Mouse (Mus musculus) liver, embryonic 14.5 days (tissue): Measurements from ENCODE around the gene Maats1. TPM values are rescaled to one million over a fixed set of nuclear protein-coding genes. Genes with fewer than 3 reads are reported as not detected.

Experiments used
- ATAC-seq: fragments of 200-750 bp; cut with Nextera tagmentation; 2 replicates; pipeline ENCODE4 v1.8.0; 2017; ENCODE audit warnings: moderate number of reproducible peaks, mild to moderate bottlenecking, moderate library complexity; ENCODE audit not compliant: insufficient read depth
- DNase-seq, 3 experiments: peaks; one replicate each; pipeline ENCODE4 v3.0.0-alpha.2; 2012 to 2013; ENCODE audit warnings: low read depth in 3 of 3, low spot score in 3 of 3
- H3K27ac ChIP-seq: fragments of 300-500 bp; sonication (generic); 2 replicates; pipeline ENCODE4 v1.5.1; 2014; ENCODE audit warnings: moderate library complexity, mild to moderate bottlenecking, control low read depth, inconsistent platforms
- H3K27me3 ChIP-seq: fragments of 300-500 bp; sonication (generic); 2 replicates; pipeline ENCODE4 v1.6.1; 2014; ENCODE audit warnings: mild to moderate bottlenecking, low read length, moderate library complexity; ENCODE audit not compliant: control insufficient read depth, insufficient read depth
- H3K36me3 ChIP-seq: fragments of 300-500 bp; sonication (generic); replicated peaks from 2 replicates; pipeline ENCODE4 v1.6.1; 2014; ENCODE audit warnings: low read depth; ENCODE audit not compliant: control insufficient read depth, insufficient read depth
- H3K4me1 ChIP-seq, 2 experiments: fragments of 200-500 bp in 1 of 2; fragments of 300-500 bp in 1 of 2; sonication (generic) in 1 of 2; replicated peaks; 2 replicates each; pipeline ENCODE4 v1.6.1; 2012 to 2014; ENCODE audit warnings: antibody characterized with exemption in 1 of 2, inconsistent platforms in 1 of 2, low read length in 1 of 2; ENCODE audit not compliant: control insufficient read depth in 2 of 2, insufficient read depth in 2 of 2
- H3K4me2 ChIP-seq: fragments of 300-500 bp; sonication (generic); 2 replicates; pipeline ENCODE4 v1.6.1; 2014; ENCODE audit warnings: low read depth, mild to moderate bottlenecking, control low read depth, moderate library complexity
- H3K4me3 ChIP-seq, 2 experiments: fragments of 200-500 bp in 1 of 2; fragments of 300-500 bp in 1 of 2; sonication (generic) in 1 of 2; 2 replicates each; pipeline ENCODE4 v1.5.1; 2012 to 2014; ENCODE audit warnings: low read depth in 2 of 2, low read length in 2 of 2, mild to moderate bottlenecking in 2 of 2, control low read depth in 1 of 2, inconsistent platforms in 1 of 2, moderate library complexity in 1 of 2; ENCODE audit not compliant: insufficient read depth in 1 of 2
- H3K9ac ChIP-seq: fragments of 300-500 bp; sonication (generic); replicated peaks from 2 replicates; pipeline ENCODE4 v1.6.1; 2014; ENCODE audit warnings: mild to moderate bottlenecking, control low read depth, moderate library complexity
- H3K9me3 ChIP-seq: fragments of 300-500 bp; sonication (generic); 2 replicates; pipeline ENCODE4 v1.6.1; 2016; ENCODE audit warnings: low read length, mixed read lengths; ENCODE audit not compliant: control insufficient read depth
- CTCF ChIP-seq: IDR thresholded peaks from 2 replicates; pipeline ENCODE4 v1.5.1; 2016; ENCODE audit warnings: antibody characterized with exemption, low read depth, control low read depth
- EP300 ChIP-seq: IDR thresholded peaks from 2 replicates; pipeline ENCODE4 v1.6.1; 2016; ENCODE audit warnings: antibody characterized with exemption, low read depth
- WGBS: fragments of 180-500 bp; shearing (Covaris S2); extraction: QIAGEN DNeasy Blood & Tissue Kit; methylation state at CpG from one replicate; pipeline ENCODE4 v1.1.7; 2014; ENCODE audit not compliant: insufficient replicate concordance; 5-methylcytosine and 5-hydroxymethylcytosine counted together
- polyA plus RNA-seq, 2 experiments: library from polyadenylated mRNA; depleted of rRNA in 1 of 2; stranded (reverse) in 1 of 2; unstranded in 1 of 2; fragments of >200 nt; fragmentation: Nextera tagmentation in 1 of 2; extraction: Ambion mirVana in 1 of 2; gene quantifications; 2 replicates each; pipeline versions ENCODE4 v1.2.1 to v1.2.3; 2012 to 2014

The Maats1 gene
- polyA plus RNA-seq, 2 experiments: 0.01 TPM; not detected in 1

DNA sequence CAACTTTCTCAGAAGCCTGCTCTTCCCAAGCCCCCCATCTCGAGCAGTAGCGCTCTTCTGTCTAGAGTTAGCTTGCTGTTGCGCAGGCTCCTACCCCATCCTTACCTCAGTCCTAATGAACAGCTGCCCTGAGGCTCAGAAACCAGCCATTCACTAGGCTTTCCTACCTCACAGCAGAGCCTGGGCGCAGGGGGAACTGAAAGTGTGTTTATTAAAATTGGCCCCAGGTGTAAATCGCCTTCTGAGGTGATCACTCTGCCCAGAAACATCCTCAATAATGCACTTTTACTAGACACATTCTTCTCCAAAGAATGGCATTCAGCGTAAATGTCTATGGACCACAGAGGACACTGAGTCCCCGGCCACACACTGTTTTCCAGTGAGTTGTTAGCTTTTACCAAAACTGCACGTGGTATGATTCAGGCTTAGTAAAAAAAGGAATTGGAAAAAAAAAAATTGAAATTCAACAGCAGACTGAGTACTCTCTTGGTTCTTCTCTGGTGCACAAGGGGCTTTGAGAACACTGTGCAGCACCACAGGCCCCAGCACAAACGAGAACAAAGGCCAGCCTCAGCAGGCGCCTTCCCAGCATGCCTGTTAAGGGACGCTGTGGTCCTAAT, 15.1 kb downstream of the Maats1 start:
- no peaks in the 10 kb centered on the region for H3K9me3 ChIP-seq
- ATAC-seq (no peak), DNase-seq (no peak)
- no peaks in the 10 kb centered on the region for H3K27me3 ChIP-seq
- no peak overlapping the region for H3K4me3 ChIP-seq
- no peak for TF ChIP-seq CTCF
- TF ChIP-seq EP300: no peak
- no peak overlapping the region for H3K9ac ChIP-seq
- 67% methylated on average over 11 of the region's 11 CpGs for WGBS
- no peaks in the 10 kb centered on the region for H3K4me1 ChIP-seq
- H3K4me2 ChIP-seq: no peak overlapping the region
- no peaks in the 10 kb centered on the region for H3K36me3 ChIP-seq
- H3K27ac ChIP-seq: no peak overlapping the region

DNA sequence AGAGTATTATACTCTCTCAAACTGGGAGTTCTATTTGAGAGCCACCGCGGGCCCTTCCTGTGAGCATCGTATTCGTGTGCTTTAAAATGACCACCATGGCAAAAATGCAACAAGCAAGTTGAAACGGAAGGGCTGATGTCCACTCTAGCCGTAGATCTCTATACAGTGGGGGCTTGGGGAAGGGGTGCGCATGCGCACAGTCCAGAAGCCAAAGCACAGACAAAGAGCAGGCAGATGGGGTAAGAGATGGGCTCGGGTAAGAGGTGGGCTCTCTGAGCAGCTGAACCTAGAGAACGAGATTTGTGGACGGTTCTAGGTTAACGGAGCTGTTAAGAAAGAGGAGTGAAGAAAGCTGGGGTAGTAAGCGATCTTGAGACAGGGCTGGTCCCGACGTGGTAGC, 17.6 kb downstream of the Maats1 start:
- Histone ChIP-seq H3K4me2 (no peak overlapping the region), H3K9me3 (no peaks in the 10 kb centered on the region), H3K4me3 (no peak overlapping the region), H3K27ac (no peak overlapping the region), H3K9ac (no peak overlapping the region), H3K36me3 (no peaks in the 10 kb centered on the region), H3K4me1 (no peaks in the 10 kb centered on the region), H3K27me3 (no peaks in the 10 kb centered on the region)
- DNase-seq (no peak), ATAC-seq (no peak)
- 77% methylated on average over 15 of the region's 15 CpGs for WGBS
- TF ChIP-seq CTCF: no peak
- TF ChIP-seq EP300: no peak

DNA sequence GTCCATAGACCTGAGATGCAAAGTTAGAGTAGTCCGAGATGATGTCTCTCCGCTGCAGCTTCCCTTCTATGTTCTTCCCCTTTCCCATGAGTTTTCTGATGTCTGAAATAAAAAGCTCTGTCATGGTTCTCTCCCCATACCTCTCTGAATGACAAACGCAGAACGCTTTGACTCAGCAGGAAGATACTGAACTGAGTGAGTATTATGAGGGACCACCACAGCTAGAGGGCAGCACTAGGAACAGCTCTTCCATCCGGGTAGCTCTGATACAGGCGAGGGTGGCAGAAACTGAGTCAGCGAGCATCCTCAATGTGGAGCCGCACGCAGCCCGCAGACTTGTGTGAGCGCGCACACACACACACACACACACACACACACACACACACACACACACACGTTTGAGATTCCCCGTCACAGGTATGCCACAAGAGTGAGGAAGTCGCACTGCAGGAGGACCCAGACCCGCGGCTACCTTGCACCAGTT, 20.4 kb downstream of the Maats1 start:
- Histone ChIP-seq H3K27ac (no peak overlapping the region), H3K27me3 (no peaks in the 10 kb centered on the region), H3K9me3 (no peaks in the 10 kb centered on the region), H3K4me1 (no peaks in the 10 kb centered on the region), H3K9ac (no peak overlapping the region), H3K4me3 (no peak overlapping the region), H3K4me2 (no peak overlapping the region), H3K36me3 (no peaks in the 10 kb centered on the region)
- no peak for ATAC-seq
- no peak for TF ChIP-seq EP300
- TF ChIP-seq CTCF: peak; percentile 83
- DNase-seq: peak in 2 of 3 experiments; percentile 17 to 29
- 29% methylated on average over 17 of the region's 17 CpGs for WGBS

DNA sequence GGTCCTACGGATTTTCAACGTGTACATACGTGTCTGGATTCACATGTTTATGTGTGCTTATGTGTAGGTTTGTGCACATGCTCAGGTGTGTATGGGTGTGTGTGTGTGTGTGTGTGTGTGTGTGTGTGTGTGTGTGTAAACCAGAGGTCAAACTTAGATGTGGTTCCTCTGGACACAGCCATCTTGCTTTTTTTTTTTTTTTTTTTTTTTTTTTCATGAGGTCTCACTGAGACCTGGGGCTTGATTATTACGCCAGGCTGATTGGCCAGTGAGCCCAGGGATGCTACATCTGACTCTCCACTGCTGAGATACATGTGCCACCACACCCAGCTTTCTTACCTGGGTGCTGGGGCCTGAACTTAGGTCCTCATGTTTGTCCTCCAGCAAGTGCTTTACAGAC, 22.9 kb downstream of the Maats1 start:
- H3K36me3 ChIP-seq: no peaks in the 10 kb centered on the region
- H3K9me3 ChIP-seq: no peaks in the 10 kb centered on the region
- 77% methylated on average over 4 of the region's 4 CpGs for WGBS
- TF ChIP-seq EP300 (no peak), CTCF (no peak)
- H3K4me2 ChIP-seq: no peak overlapping the region
- H3K27me3 ChIP-seq: no peaks in the 10 kb centered on the region
- no peak overlapping the region for H3K4me3 ChIP-seq
- no peaks in the 10 kb centered on the region for H3K4me1 ChIP-seq
- DNase-seq (no peak), ATAC-seq (no peak)
- no peak overlapping the region for H3K9ac ChIP-seq
- no peak overlapping the region for H3K27ac ChIP-seq

DNA sequence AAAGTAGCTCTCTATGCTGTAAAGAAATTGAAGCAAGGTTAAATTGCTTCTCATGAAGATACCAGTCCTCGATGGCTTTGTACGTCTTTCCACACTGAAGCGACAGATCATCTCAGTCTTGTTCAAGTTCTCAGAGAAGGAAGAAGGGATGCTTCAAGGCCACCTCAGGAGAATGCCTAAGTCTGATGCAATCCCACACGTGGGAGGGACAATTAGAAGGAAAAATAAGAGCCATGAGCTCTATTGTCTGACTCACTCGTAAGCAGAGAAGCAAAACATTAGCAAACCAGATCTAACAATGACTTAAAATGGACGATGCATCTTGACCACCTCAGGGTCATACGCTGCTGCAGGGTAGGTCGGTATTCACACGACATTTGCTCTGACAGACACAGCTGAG, 23.5 kb downstream of the Maats1 start:
- ATAC-seq: no peak
- Histone ChIP-seq H3K4me3 (no peak overlapping the region), H3K36me3 (no peaks in the 10 kb centered on the region), H3K27me3 (no peaks in the 10 kb centered on the region), H3K27ac (no peak overlapping the region), H3K9me3 (no peaks in the 10 kb centered on the region), H3K9ac (no peak overlapping the region), H3K4me2 (no peak overlapping the region), H3K4me1 (no peaks in the 10 kb centered on the region)
- DNase-seq: no peak
- TF ChIP-seq EP300 (no peak), CTCF (no peak)
- WGBS: 67% methylated on average over 9 of the region's 9 CpGs
